Mouse (Mus musculus) kidney, postnatal 0 days (tissue): ENCODE measurements around the gene Tcerg1l. TPM values are rescaled to one million over a fixed set of nuclear protein-coding genes. Genes with fewer than 3 reads are reported as not detected.

Experiments used
- ATAC-seq: fragments of 200-750 bp; cut with Nextera tagmentation; replicated peaks from 2 replicates; pipeline ENCODE4 v1.8.0; 2017; ENCODE audit warnings: low read depth, moderate number of reproducible peaks, moderate TSS enrichment, moderate library complexity; ENCODE audit not compliant: low FRiP score
- DNase-seq: peaks from one replicate; pipeline ENCODE4 v3.0.0-alpha.2; 2016; ENCODE audit warnings: low spot score
- H3K27ac ChIP-seq: fragments of 300-500 bp; sonication (generic); 2 replicates; pipeline ENCODE4 v1.5.1; 2014; ENCODE audit warnings: mild to moderate bottlenecking
- H3K27me3 ChIP-seq: fragments of 300-500 bp; sonication (generic); 2 replicates; pipeline ENCODE4 v1.6.1; 2014; ENCODE audit warnings: low read length, mixed read lengths; ENCODE audit not compliant: insufficient read depth
- H3K36me3 ChIP-seq: fragments of 300-500 bp; sonication (generic); 2 replicates; pipeline ENCODE4 v1.6.1; 2014; ENCODE audit warnings: low read length, mixed read lengths; ENCODE audit not compliant: insufficient read depth
- H3K4me1 ChIP-seq: fragments of 300-500 bp; sonication (generic); replicated peaks from 2 replicates; pipeline ENCODE4 v1.6.1; 2014; ENCODE audit warnings: antibody characterized with exemption, low read length, mixed read lengths; ENCODE audit not compliant: insufficient read depth
- H3K4me2 ChIP-seq: fragments of 300-500 bp; sonication (generic); 2 replicates; pipeline ENCODE4 v1.6.1; 2014; ENCODE audit warnings: mild to moderate bottlenecking, low read length, moderate library complexity, mixed read lengths
- H3K4me3 ChIP-seq: fragments of 300-500 bp; sonication (generic); replicated peaks from 2 replicates; pipeline ENCODE4 v1.5.1; 2014; ENCODE audit warnings: low read depth, low read length
- H3K9ac ChIP-seq: fragments of 300-500 bp; sonication (generic); 2 replicates; pipeline ENCODE4 v1.6.1; 2014; ENCODE audit warnings: low read depth, low read length
- H3K9me3 ChIP-seq: fragments of 300-500 bp; sonication (generic); replicated peaks from 2 replicates; pipeline ENCODE4 v1.6.1; 2016; ENCODE audit warnings: low read length, inconsistent platforms, mixed read lengths
- CTCF ChIP-seq: IDR thresholded peaks from 2 replicates; pipeline ENCODE4 v1.5.1; 2016; ENCODE audit warnings: antibody characterized with exemption, low read depth, mild to moderate bottlenecking, moderate library complexity
- WGBS: fragments of 180-500 bp; shearing (Covaris S2); extraction: QIAGEN DNeasy Blood & Tissue Kit; methylation state at CpG from one replicate; pipeline ENCODE4 v1.1.7; 2014; 5-methylcytosine and 5-hydroxymethylcytosine counted together
- polyA plus RNA-seq: library from polyadenylated mRNA; unstranded; fragments of >200 nt; fragmentation: Nextera tagmentation; extraction: Ambion mirVana; gene quantifications from 2 replicates; pipeline ENCODE4 v1.2.1, GENCODE M21; 2015

Tcerg1l gene
- polyA plus RNA-seq, 1 experiment from 2014 or later, result 2.0 TPM

DNA sequence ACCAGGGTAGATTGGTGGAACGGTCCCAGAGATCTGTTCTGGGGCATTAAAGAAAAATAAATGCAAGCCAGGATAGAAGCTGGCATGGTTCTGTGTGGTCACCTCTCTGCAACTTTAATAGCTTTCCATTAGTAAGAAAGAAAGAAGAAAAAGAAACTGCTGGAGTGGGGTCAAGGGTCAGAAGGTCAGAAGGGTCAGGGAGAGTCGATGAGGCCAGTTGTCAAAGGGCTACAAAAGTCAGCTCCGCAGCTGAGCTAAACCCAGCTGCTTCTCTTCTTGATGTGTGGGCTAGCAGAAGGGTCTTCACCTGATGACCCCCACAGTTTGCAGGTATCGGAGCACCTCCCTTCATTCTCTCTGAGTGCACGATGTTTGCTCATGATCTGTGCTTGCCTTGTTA lies 59.6 kb downstream of the Tcerg1l start:
- no peaks in the 10 kb centered on the region for H3K4me1 ChIP-seq
- H3K27ac ChIP-seq, result no peak overlapping the region
- no peak for ATAC-seq
- WGBS, result 32% methylated on average over 5 of the region's 5 CpGs
- H3K9ac ChIP-seq, result no peak overlapping the region
- H3K36me3 ChIP-seq, result no peaks in the 10 kb centered on the region
- no peak overlapping the region for H3K4me2 ChIP-seq
- no peak overlapping the region for H3K4me3 ChIP-seq
- no peak for TF ChIP-seq CTCF
- no peaks in the 10 kb centered on the region for H3K27me3 ChIP-seq
- DNase-seq, result no peak
- no peaks in the 10 kb centered on the region for H3K9me3 ChIP-seq

DNA sequence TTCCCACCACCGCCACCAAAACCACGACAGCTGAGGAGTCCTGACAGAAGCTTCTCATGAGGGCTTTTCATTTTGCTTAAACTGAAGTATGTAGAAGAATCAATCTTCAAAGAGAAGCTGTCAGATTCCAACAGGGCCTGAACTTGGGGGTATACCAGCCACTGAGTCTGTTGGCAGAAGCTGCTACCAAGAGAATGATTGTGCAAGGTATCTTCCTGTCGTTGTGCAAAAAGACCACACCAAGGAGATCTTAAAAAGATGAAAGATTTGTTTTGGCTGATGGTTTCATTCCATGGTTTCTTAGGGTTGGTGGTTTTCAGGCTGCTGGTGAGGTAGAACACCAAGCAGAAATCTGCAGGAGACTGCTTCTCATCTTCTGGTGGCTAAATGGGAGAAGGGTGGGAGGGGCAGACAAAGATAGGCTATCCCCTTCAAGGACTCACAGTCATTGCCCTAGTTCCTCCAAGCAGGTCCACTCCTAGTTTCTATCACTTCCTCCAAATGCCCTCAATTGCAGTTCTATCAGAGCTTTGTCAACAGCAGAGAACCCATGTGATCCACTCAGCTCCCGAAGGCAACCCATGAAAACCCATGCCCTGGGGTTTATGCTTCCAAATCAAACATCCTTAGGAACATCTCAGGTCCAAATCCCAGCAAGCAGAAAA lies 64.9 kb downstream of the Tcerg1l start:
- Histone ChIP-seq H3K4me3 (no peak overlapping the region), H3K9me3 (no peaks in the 10 kb centered on the region), H3K4me2 (no peak overlapping the region), H3K9ac (no peak overlapping the region), H3K27ac (no peak overlapping the region), H3K27me3 (no peaks in the 10 kb centered on the region), H3K4me1 (no peaks in the 10 kb centered on the region), H3K36me3 (no peaks in the 10 kb centered on the region)
- WGBS, result 90% methylated on average over 4 of the region's 4 CpGs
- DNase-seq (no peak), ATAC-seq (no peak)
- TF ChIP-seq CTCF, result no peak

DNA sequence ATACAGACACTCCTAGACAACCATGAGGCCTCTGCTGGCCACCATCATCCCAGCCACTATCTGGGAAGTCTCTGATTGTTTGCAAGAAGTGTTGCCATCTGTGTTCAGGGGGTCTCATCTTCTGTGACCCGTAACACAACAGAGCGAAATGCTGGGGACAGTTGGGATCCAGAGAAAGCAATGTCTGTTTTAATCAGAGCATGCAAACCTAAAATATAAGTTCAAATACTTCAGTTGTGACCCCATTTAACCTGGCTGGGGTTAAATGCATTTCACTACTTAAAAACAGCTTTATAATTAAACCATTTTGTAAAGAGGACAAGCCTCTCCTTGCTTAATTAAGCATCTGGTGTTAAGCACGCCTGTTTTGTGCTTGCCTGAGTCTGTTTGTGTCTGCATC lies 66.3 kb downstream of the Tcerg1l start:
- ATAC-seq, result no peak
- Histone ChIP-seq H3K27me3 (no peaks in the 10 kb centered on the region), H3K27ac (no peak overlapping the region), H3K36me3 (no peaks in the 10 kb centered on the region), H3K9ac (no peak overlapping the region), H3K9me3 (no peaks in the 10 kb centered on the region), H3K4me3 (no peak overlapping the region), H3K4me1 (no peaks in the 10 kb centered on the region), H3K4me2 (no peak overlapping the region)
- no peak for TF ChIP-seq CTCF
- 79% methylated on average over 3 of the region's 3 CpGs for WGBS
- no peak for DNase-seq

- DNase-seq (no peak), ATAC-seq (no peak)
- Histone ChIP-seq H3K4me3 (no peak overlapping the region), H3K4me1 (no peaks in the 10 kb centered on the region), H3K9me3 (no peaks in the 10 kb centered on the region), H3K36me3 (no peaks in the 10 kb centered on the region), H3K27ac (no peak overlapping the region), H3K9ac (no peak overlapping the region), H3K4me2 (no peak overlapping the region), H3K27me3 (no peaks in the 10 kb centered on the region)
- WGBS, result 73% methylated on average over 6 of the region's 6 CpGs
- no peak for TF ChIP-seq CTCF
Observed at GRCm38 (mm10) chr7:138328637-138329036, 68.9 kb downstream of the Tcerg1l start.

- Histone ChIP-seq H3K36me3 (no peaks in the 10 kb centered on the region), H3K9me3 (no peaks in the 10 kb centered on the region), H3K27me3 (no peaks in the 10 kb centered on the region), H3K9ac (no peak overlapping the region), H3K4me2 (no peak overlapping the region), H3K27ac (no peak overlapping the region), H3K4me1 (no peaks in the 10 kb centered on the region), H3K4me3 (no peak overlapping the region)
- no peak for DNase-seq
- no peak for ATAC-seq
- 40% methylated on average over 3 of the region's 3 CpGs for WGBS
- no peak for TF ChIP-seq CTCF
Observed at GRCm38 (mm10) chr7:138326760-138327159, 70.8 kb downstream of the Tcerg1l start.

DNA sequence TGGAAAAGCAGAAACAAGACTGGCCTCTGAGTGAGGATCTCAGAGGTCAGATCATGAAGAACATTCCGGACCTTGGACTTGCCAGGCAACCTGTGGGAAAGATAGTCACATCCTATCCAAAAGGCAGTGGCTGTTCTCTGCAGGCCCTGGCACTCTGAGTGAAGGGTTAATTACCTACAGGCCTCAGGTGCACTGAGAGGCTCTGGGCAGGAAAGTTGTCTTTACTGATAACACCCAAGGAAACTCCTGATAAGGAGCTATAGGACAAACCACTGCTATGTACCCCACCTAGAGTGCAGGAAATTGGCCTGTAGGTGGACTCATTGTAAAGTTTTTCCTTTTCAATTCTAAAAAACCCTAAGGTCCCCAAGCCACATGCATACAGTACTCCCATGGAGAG lies 83.8 kb downstream of the Tcerg1l start:
- no peak overlapping the region for H3K9ac ChIP-seq
- DNase-seq (no peak), ATAC-seq (no peak)
- no peaks in the 10 kb centered on the region for H3K27me3 ChIP-seq
- H3K4me2 ChIP-seq, result no peak overlapping the region
- no peak overlapping the region for H3K27ac ChIP-seq
- TF ChIP-seq CTCF, result no peak
- H3K36me3 ChIP-seq, result no peaks in the 10 kb centered on the region
- H3K4me1 ChIP-seq, result no peaks in the 10 kb centered on the region
- 100% methylated on average over 1 of the region's 1 CpGs for WGBS
- H3K9me3 ChIP-seq, result no peaks in the 10 kb centered on the region
- H3K4me3 ChIP-seq, result no peak overlapping the region

DNA sequence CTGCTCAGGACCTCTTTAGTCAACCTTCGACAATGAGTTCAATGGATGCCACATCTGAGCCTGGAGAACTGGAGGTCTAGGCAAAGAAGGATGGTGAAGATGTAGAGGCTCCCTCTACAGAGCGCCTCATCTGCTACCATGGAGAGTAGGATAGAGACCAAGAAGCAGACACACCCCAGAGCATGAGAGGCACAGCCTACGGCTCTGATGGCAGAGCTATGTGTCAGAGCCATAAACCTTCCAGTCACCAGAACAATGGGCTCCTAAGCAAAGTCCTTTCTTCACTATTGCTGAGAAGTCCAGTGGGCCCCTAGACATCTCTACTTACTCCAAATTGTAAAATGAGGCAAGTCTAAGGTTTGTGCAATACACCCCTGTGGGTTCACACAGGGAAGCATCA lies 91.4 kb downstream of the Tcerg1l start:
- Histone ChIP-seq H3K9ac (no peak overlapping the region), H3K4me3 (no peak overlapping the region), H3K9me3 (no peaks in the 10 kb centered on the region), H3K27me3 (no peaks in the 10 kb centered on the region), H3K4me2 (no peak overlapping the region), H3K36me3 (no peaks in the 10 kb centered on the region), H3K27ac (no peak overlapping the region), H3K4me1 (no peaks in the 10 kb centered on the region)
- WGBS, result 65% methylated on average over 3 of the region's 3 CpGs
- no peak for DNase-seq
- no peak for TF ChIP-seq CTCF
- no peak for ATAC-seq
